Mouse (Mus musculus) midbrain, embryonic 16.5 days (tissue): Measurements from ENCODE around the gene Gm29094. TPM values are rescaled to one million over a fixed set of nuclear protein-coding genes. Genes with fewer than 3 reads are reported as not detected.
"Not testable (repeated sequence)": the region's sequence is repeated elsewhere in the genome, so short reads cannot be mapped to it uniquely, and the experiment has no call there.

Source experiments
- ATAC-seq: fragments of 200-750 bp; cut with Nextera tagmentation; 2 replicates; pipeline ENCODE4 v1.8.0; 2017; ENCODE audit warnings: moderate TSS enrichment
- H3K27ac ChIP-seq: fragments of 300-500 bp; sonication (generic); 2 replicates; pipeline ENCODE4 v1.5.1; 2014; ENCODE audit warnings: mild to moderate bottlenecking, low read length, mixed read lengths
- H3K27me3 ChIP-seq: fragments of 300-500 bp; sonication (generic); 2 replicates; pipeline ENCODE4 v1.6.1; 2014; ENCODE audit warnings: low read depth, low read length, mixed read lengths; ENCODE audit not compliant: control insufficient read depth, insufficient read depth
- H3K36me3 ChIP-seq: fragments of 300-500 bp; sonication (generic); 2 replicates; pipeline ENCODE4 v1.6.1; 2014; ENCODE audit warnings: mild to moderate bottlenecking, low read length, moderate library complexity, mixed read lengths; ENCODE audit not compliant: control insufficient read depth, insufficient read depth
- H3K4me1 ChIP-seq: fragments of 300-500 bp; sonication (generic); 2 replicates; pipeline ENCODE4 v1.6.1; 2014; ENCODE audit warnings: mild to moderate bottlenecking, low read length, mixed read lengths; ENCODE audit not compliant: control insufficient read depth, insufficient read depth
- H3K4me2 ChIP-seq: fragments of 300-500 bp; sonication (generic); 2 replicates; pipeline ENCODE4 v1.6.1; 2014; ENCODE audit warnings: mild to moderate bottlenecking, low read length, mixed read lengths
- H3K4me3 ChIP-seq: fragments of 300-500 bp; sonication (generic); 2 replicates; pipeline ENCODE4 v1.5.1; 2014; ENCODE audit warnings: low read depth, mild to moderate bottlenecking, low read length, moderate library complexity, mixed read lengths
- H3K9ac ChIP-seq: fragments of 300-500 bp; sonication (generic); 2 replicates; pipeline ENCODE4 v1.6.1; 2014; ENCODE audit warnings: low read depth, low read length, mixed read lengths
- H3K9me3 ChIP-seq: fragments of 300-500 bp; sonication (generic); replicated peaks from 2 replicates; pipeline ENCODE4 v1.6.1; 2014; ENCODE audit warnings: mild to moderate bottlenecking, low read length, mixed read lengths; ENCODE audit not compliant: control insufficient read depth, poor library complexity, severe bottlenecking
- WGBS: fragments of 180-500 bp; shearing (Covaris S2); extraction: QIAGEN DNeasy Blood & Tissue Kit; methylation state at CpG from one replicate; pipeline ENCODE4 v1.1.7; 2014; 5-methylcytosine and 5-hydroxymethylcytosine counted together
- polyA plus RNA-seq: library from polyadenylated mRNA; unstranded; fragments of >200 nt; fragmentation: Nextera tagmentation; extraction: Ambion mirVana; gene quantifications from 2 replicates; pipeline ENCODE4 v1.2.1, GENCODE M21; 2015

Gm29094 gene
- polyA plus RNA-seq, 1 experiment from 2014 or later, result not detected

DNA sequence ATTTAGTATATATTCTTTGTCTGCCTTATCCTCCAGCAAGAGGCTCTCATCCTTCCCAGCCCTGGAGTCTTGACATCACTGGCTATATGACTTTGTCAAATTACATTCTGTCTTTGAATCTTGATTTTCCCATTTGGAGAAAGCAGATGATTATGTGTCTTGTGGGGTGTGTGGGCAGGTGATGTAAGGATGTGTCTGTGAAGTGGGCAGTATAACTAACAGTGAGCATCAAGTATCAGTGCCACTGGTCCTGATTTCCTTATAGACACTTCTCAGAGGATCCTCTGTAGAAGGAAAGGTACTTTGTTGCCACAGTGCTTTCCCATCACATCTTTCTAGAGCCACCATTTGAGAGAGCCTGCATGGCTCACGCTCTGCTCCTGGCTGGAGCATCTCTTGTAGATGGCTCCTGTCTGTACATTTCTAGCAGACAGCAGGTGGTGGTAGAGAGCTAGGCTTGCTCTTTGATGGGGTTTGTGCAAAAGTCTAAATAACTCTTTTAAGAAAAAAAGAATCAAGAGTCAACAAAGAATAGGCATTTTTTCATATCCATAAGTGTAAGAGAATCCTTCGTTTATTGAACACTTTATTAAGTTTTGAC, 31.8 kb downstream of the Gm29094 start:
- not testable (repeated sequence) for H3K9ac ChIP-seq, H3K4me1 ChIP-seq, H3K4me2 ChIP-seq, H3K4me3 ChIP-seq, H3K9me3 ChIP-seq, H3K27me3 ChIP-seq, H3K27ac ChIP-seq, H3K36me3 ChIP-seq
- ATAC-seq, result peak; percentile 80; the same call in 1 of the 2 replicates
- 68% methylated on average over 1 of the region's 2 CpGs for WGBS

DNA sequence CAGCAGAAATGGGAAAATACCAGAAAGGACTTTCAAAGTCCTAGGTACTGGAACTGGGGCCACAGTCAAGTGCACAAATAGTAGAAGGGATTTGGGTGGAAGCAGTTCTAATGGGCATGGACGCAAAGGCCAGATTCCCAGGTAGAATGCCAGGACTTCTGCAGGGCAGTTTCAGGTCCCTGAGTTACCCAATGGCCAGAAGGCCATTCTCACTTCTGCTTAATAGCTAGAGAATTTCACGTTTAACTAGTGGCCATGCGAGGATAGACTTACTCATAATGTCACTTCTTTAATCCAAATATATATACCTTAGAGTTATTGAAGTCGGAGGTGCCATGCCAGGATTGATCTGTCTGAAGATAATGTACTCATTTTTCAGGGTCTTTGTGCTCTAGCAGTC, 38.0 kb downstream of the Gm29094 start:
- 95% methylated on average over 4 of the region's 4 CpGs for WGBS

DNA sequence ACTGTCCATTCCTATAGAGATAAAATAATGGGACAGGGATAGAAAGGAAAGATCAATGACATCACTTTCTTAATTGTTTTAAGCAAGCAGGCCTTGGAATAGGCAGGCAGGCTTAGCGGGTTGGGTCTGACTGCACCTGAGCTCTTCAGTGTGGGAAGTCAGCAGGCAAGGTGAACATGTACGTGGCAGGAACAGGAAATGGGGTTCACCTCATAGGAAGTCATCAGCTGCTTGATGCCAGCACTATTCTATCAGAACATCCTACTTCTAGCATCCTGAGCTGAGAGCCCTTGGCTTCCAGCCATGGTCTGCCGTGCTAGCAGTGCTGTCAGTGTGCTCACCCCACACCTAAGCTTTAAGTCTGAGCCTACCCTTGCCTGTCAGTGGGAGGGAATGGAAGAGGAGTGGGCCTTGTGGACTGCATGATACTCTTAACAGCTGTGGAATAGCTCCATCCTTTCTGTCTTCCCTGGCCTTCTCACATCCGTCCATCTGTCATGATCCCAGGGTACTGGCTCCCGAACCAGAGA, 39.9 kb downstream of the Gm29094 start:
- ATAC-seq, H3K9ac ChIP-seq, H3K4me2 ChIP-seq, H3K4me1 ChIP-seq, H3K27ac ChIP-seq, H3K36me3 ChIP-seq, H3K4me3 ChIP-seq, H3K9me3 ChIP-seq, H3K27me3 ChIP-seq: not testable (repeated sequence)
- WGBS, result 85% methylated on average over 4 of the region's 5 CpGs

More for the DNA sequence above, 38.0 kb downstream of the Gm29094 start:
- not testable (repeated sequence) for H3K9ac ChIP-seq, H3K27ac ChIP-seq, H3K4me2 ChIP-seq, ATAC-seq, H3K36me3 ChIP-seq, H3K4me1 ChIP-seq, H3K27me3 ChIP-seq, H3K9me3 ChIP-seq, H3K4me3 ChIP-seq

DNA sequence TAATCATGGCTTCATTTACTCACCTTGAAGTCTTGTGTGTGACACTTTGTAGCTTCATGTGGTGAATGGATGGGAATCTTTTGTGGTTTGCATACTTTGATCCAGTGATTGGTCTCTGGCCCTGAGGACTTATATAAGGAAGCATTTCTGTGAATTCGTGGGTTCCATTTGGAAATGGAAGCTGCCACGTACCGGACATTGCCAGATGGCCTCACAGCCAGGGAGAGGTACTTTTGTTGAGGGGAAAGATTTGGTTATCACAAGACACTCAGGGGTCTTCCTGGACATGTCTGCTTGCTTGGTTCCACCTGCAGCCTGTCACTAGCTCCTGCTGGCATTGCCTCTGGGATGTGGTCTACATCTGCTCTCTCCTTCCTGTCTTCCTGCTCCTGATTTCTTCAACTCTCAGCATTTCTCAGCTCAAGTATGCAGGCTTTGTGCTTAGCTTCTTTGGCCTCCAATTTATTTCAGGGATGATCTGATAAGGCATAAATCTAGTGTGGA, 41.4 kb downstream of the Gm29094 start:
- not testable (repeated sequence) for H3K27ac ChIP-seq, H3K4me3 ChIP-seq, ATAC-seq, H3K4me1 ChIP-seq, H3K36me3 ChIP-seq, H3K9ac ChIP-seq, H3K9me3 ChIP-seq, H3K27me3 ChIP-seq, H3K4me2 ChIP-seq
- 86% methylated on average over 3 of the region's 3 CpGs for WGBS

DNA sequence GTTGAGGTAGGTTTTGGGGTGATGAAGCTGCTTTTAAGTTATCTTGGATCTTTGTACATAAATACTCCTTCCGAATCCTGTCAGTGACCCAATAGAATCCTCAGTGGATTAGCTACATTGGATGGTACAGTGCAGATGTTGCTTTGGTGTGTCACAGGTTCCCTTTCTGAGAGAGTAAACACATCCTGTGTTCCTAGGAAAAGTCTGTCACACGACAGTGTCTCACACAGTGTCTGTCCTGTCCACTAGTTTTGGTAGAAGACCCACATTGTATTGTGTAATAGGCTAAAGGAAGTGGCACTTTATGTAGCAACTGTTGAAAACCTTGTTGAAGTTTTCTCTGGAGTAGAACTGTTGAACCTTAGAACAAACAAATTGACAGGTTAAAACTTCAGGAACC, 54.2 kb downstream of the Gm29094 start:
- no peak for ATAC-seq
- H3K4me3 ChIP-seq, result no peak overlapping the region
- no peak overlapping the region for H3K9ac ChIP-seq
- no peaks in the 10 kb centered on the region for H3K36me3 ChIP-seq
- 90% methylated on average over 2 of the region's 2 CpGs for WGBS
- H3K4me2 ChIP-seq, result no peak overlapping the region
- no peaks in the 10 kb centered on the region for H3K27me3 ChIP-seq
- no peaks in the 10 kb centered on the region for H3K9me3 ChIP-seq
- no peaks in the 10 kb centered on the region for H3K4me1 ChIP-seq
- no peak overlapping the region for H3K27ac ChIP-seq

DNA sequence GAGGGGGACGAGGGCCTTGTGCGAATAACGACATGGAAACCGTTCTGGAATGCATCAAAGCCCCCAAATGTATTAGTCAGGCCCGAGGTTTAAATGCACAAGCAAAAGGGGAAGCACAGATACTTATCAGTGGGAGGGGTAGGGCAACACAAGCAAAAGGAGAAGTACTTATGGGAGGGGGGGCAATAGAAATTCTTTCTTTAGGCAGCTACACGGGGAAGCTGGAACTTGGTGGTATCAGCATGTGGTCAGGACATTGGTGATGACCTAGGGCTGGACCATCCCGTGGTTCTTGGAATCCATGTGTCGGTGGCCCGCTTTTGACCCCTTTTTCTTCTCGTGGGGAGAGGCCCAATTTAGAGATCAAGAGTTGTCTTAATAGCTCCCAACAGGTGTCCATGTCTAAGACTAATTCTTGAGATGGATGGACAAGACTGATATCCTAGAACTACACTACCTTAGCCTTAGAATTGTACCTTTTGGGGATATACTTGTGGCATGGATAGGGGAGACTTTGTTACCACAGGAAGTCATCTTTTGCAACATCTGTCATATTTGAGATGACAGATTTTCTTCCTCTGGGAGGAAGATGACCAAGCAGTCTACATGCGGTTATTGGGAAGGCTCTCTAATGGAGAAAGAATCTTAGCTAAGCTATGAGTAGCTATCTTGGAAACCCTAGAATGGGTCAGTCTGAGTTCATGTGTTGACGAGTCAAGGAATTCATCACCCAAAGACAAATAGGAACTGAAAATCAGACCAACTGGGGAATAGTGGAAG, 57.6 kb downstream of the Gm29094 start:
- 90% methylated on average over 12 of the region's 12 CpGs for WGBS
- Histone ChIP-seq H3K4me2 (no peak overlapping the region), H3K4me1 (no peaks in the 10 kb centered on the region), H3K27ac (no peak overlapping the region), H3K9ac (no peak overlapping the region), H3K27me3 (no peaks in the 10 kb centered on the region), H3K36me3 (no peaks in the 10 kb centered on the region), H3K4me3 (no peak overlapping the region), H3K9me3 (no peaks in the 10 kb centered on the region)
- ATAC-seq, result no peak

DNA sequence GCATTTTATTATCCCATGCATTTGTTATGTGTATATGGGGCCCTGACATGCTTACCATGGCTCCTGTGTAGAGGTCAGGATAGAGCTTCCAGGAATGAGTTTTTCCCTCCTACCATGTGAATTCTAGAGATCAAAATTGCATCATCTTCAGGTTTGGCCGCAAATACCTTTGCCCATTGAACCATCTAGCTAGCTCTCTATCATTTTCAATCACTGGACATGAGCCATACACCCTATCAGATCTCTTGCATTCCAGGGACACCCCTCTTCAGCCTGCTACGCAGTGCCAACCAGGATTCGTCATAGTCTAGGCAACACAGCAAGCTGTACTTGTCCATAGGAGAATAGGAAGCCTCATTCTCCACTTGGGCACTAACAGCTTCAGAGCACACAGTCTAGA, 64.8 kb downstream of the Gm29094 start:
- Histone ChIP-seq H3K9ac (no peak overlapping the region), H3K4me3 (no peak overlapping the region), H3K9me3 (no peaks in the 10 kb centered on the region), H3K36me3 (no peaks in the 10 kb centered on the region), H3K4me1 (no peaks in the 10 kb centered on the region; the same call in 1 of the 2 replicates), H3K4me2 (no peak overlapping the region), H3K27me3 (no peaks in the 10 kb centered on the region), H3K27ac (no peak overlapping the region)
- 93% methylated on average over 3 of the region's 3 CpGs for WGBS
- ATAC-seq, result no peak

DNA sequence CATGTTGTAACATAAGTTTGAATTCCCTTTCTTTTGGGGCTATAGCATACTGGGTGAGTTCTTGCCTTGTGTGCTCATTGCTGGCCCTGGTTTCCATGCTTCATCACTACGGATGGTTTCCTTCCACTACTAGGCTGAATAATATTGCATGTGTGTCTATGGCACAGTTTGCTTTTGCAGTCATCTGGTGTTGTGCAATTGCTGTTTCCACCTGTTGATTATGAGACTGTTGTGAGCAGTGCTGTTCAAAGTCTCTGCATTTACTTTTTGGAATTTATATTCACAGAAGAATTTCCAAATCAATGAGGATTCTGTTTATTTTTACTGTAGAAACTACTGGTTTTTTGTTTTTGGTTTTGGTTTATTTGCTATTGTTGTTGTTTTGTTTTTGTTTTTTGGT, 65.4 kb downstream of the Gm29094 start:
- WGBS, result 91% methylated on average over 1 of the region's 1 CpGs

More for the DNA sequence above, 65.4 kb downstream of the Gm29094 start:
- H3K4me2 ChIP-seq, result no peak overlapping the region
- no peak for ATAC-seq
- no peaks in the 10 kb centered on the region for H3K27me3 ChIP-seq
- no peaks in the 10 kb centered on the region for H3K9me3 ChIP-seq
- no peak overlapping the region for H3K4me3 ChIP-seq
- no peaks in the 10 kb centered on the region for H3K36me3 ChIP-seq
- no peak overlapping the region for H3K9ac ChIP-seq
- no peak overlapping the region for H3K27ac ChIP-seq
- H3K4me1 ChIP-seq, result no peaks in the 10 kb centered on the region; the same call in 1 of the 2 replicates
